ENCODE assay signal across 19 mouse cellular contexts in the genomic region with DNA sequence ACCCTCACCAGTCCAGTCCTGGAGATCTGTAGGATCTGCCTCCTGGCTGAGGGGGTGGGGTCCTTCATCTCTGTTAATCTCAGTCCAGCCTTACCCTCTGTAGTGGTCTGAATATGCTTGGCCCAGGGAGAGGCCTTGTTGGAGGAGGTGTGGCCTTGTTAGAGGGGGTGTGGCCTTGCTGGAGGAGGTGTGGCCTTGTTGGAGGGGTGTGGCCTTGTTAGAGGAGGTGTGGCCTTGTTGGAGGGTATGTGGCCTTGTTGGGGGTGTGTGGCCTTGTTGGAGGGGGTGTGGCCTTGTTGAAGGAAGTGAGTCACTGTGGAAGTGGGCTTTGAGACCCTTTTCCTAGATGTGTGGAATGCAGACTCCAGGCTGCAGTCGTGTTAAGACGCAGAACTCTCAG. TPM values are rescaled to one million over a fixed set of nuclear protein-coding genes. Genes with fewer than 3 reads are reported as not detected.
"Had no signal": no experiment of that assay in that cellular context is flagged by ENCODE, and none has a peak within 500 bp of the region (broad histone marks: within the 10 kb centered on the region; RNA-seq: fewer than 3 reads in every experiment).

No protein-coding gene starts in this region.

- H3K4me2 ChIP-seq: lung, embryonic 15.5 days; midbrain, embryonic 12.5 days; neural tube, embryonic 12.5 days had no signal

- H3K4me1 ChIP-seq: megakaryocyte, embryonic 14.5 days had no signal

- ATAC-seq: liver, postnatal 0 days; lung, postnatal 0 days had no signal

- H3K27ac ChIP-seq: lung, embryonic 15.5 days; macrophage; midbrain, embryonic 12.5 days; neural tube, embryonic 12.5 days had no signal

- DNase-seq: liver, postnatal 0 days; lung, adult 2 months; lung, postnatal 14 days; lung, postnatal 36 days; midbrain, embryonic 14.5 days; right cerebral cortex, postnatal 14 days; thymus, adult 18-20 months; thymus, postnatal 14 days; thymus, postnatal 36 days had no signal

- H3K36me3 ChIP-seq: lung, embryonic 15.5 days; midbrain, embryonic 12.5 days; neural tube, embryonic 12.5 days had no signal

- H3K4me3 ChIP-seq: lung, embryonic 15.5 days; megakaryocyte, embryonic 14.5 days; midbrain, embryonic 12.5 days; neural tube, embryonic 12.5 days had no signal

- H3K9me3 ChIP-seq: lung, embryonic 15.5 days; midbrain, embryonic 12.5 days; neural tube, embryonic 12.5 days had no signal

- H3K9ac ChIP-seq: liver, postnatal 0 days; lung, embryonic 15.5 days; midbrain, embryonic 12.5 days; neural tube, embryonic 12.5 days had no signal

RNA-seq across cellular contexts. Expression of a gene that starts 3.2 kb away (rescaled TPM):
- polyA plus RNA-seq: liver, postnatal 0 days; lung, adult 2 months; macrophage had no signal

RNA-seq across cellular contexts. Expression of a gene that starts 13.7 kb away (rescaled TPM):
- polyA plus RNA-seq: liver, postnatal 0 days; lung, adult 2 months; lung, embryonic 15.5 days; lung, postnatal 0 days; macrophage; spleen, adult 2 months; stomach, embryonic 14.5 days; stomach, embryonic 16.5 days; thymus, postnatal 0 days had no signal
